Mouse (Mus musculus) erythroblast, embryonic 14.5 days (primary cell): ENCODE results near the gene Vdr.

Experiments used
- GATA1 ChIP-seq: IDR thresholded peaks from 2 replicates; pipeline ENCODE4 v1.6.1; 2012; ENCODE audit warnings: low read length, inconsistent platforms, mixed read lengths
- TAL1 ChIP-seq: IDR thresholded peaks from 3 replicates; pipeline ENCODE4 v1.6.1; 2012; ENCODE audit warnings: low read length, inconsistent platforms, mixed read lengths

DNA sequence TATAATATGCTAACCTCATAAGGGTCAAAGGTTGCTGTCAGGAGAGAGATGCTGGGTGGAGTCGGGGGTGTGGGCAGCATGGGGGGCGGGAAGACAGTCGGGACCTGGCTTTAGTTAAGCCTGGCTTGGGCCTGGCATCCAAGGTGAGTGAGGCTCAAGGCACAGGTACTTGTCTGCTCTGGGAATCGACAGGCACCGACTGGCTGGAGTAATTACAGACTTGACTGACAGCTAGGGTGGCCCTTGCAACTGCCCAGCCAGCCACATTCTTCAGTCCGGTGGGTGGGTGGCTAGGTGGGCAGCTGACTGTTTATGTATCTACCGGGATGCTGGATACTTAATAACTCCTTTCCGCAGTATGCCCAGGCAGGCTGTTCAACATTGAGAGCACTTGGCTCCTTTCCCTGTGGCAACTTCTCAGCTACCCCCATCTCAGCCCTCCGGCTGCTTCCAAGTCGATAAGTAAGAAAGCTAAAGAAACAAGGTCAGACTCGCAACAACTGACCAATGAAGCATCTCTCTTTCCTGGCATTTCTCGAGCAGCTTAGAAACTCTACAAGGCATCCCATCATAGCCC lies 10.0 kb downstream of the Vdr start:
- TF ChIP-seq TAL1 (no peak), GATA1 (no peak)
